Mouse (Mus musculus): ENCODE data around the gene Atp5g1.
"Not testable (repeated sequence)": the region's sequence is repeated elsewhere in the genome, so short reads cannot be mapped to it uniquely, and the experiment has no call there.

Gene Atp5g1

GRCm38 (mm10) chr11:96075509-96076220 is at the start of gene Atp5g1:
Gene Atp5g1, minus strand, starts transcription at chr11:96075670.
- in situ Hi-C loops (cut with MboI) = no loop called here

- in situ Hi-C loops (cut with MboI) = no loop called here
These were observed 48.8 kb upstream of the Atp5g1 start for GRCm38 (mm10) chr11:96124052-96124914.

GRCm38 (mm10) chr11:96122806-96123205 is 47.3 kb upstream of the Atp5g1 start:
- in situ Hi-C loops (cut with MboI) = not testable (repeated sequence)

GRCm38 (mm10) chr11:96119401-96119800 is 43.9 kb upstream of the Atp5g1 start:
- in situ Hi-C loops (cut with MboI) = no loop called here

GRCm38 (mm10) chr11:96116925-96117324 is 41.5 kb upstream of the Atp5g1 start:
- in situ Hi-C loops (cut with MboI) = not testable (repeated sequence)

GRCm38 (mm10) chr11:96116116-96116515 is 40.6 kb upstream of the Atp5g1 start:
- in situ Hi-C loops (cut with MboI) = no loop called here

GRCm38 (mm10) chr11:96115416-96115815 is 39.9 kb upstream of the Atp5g1 start:
- in situ Hi-C loops (cut with MboI) = no loop called here

- in situ Hi-C loops (cut with MboI) = no loop called here
These were observed 38.6 kb upstream of the Atp5g1 start for GRCm38 (mm10) chr11:96114077-96114476.

- in situ Hi-C loops (cut with MboI) = no loop called here
These were observed 36.3 kb upstream of the Atp5g1 start, which contains the start of gene Calcoco2 for GRCm38 (mm10) chr11:96111751-96112150. Gene Calcoco2, minus strand, starts transcription at chr11:96111964.

- in situ Hi-C loops (cut with MboI) = not testable (repeated sequence)
These were observed 35.5 kb upstream of the Atp5g1 start for GRCm38 (mm10) chr11:96110950-96111349.

GRCm38 (mm10) chr11:96108376-96108775 is 32.9 kb upstream of the Atp5g1 start:
- in situ Hi-C loops (cut with MboI) = no loop called here

GRCm38 (mm10) chr11:96093361-96093760 is 17.9 kb upstream of the Atp5g1 start:
- in situ Hi-C loops (cut with MboI) = no loop called here

GRCm38 (mm10) chr11:96092674-96093291 is 17.3 kb upstream of the Atp5g1 start:
- in situ Hi-C loops (cut with MboI) = no loop called here

- in situ Hi-C loops (cut with MboI) = no loop called here
These were observed 15.6 kb upstream of the Atp5g1 start for GRCm38 (mm10) chr11:96091073-96091472.

- in situ Hi-C loops (cut with MboI) = no loop called here
These were observed 12.5 kb upstream of the Atp5g1 start for GRCm38 (mm10) chr11:96087981-96088380.

GRCm38 (mm10) chr11:96082682-96083081 is 7.2 kb upstream of the Atp5g1 start:
- in situ Hi-C loops (cut with MboI) = no loop called here

GRCm38 (mm10) chr11:96080736-96081135 is 5.3 kb upstream of the Atp5g1 start:
- in situ Hi-C loops (cut with MboI) = no loop called here

- in situ Hi-C loops (cut with MboI) = no loop called here
These were observed 993 bp upstream of the Atp5g1 start for GRCm38 (mm10) chr11:96076221-96077105.

GRCm38 (mm10) chr11:96075177-96075508 is 327 bp downstream of the Atp5g1 start:
- in situ Hi-C loops (cut with MboI) = no loop called here

- in situ Hi-C loops (cut with MboI) = no loop called here
These were observed 906 bp downstream of the Atp5g1 start for GRCm38 (mm10) chr11:96074351-96075176.

Data from mature B cell (primary cell).